ENCODE assay signal across 9 mouse cellular contexts in genomic region chr2:18943930-18944329, GRCm38 (mm10). TPM values are rescaled to one million over a fixed set of nuclear protein-coding genes. Genes with fewer than 3 reads are reported as not detected.
DNase-seq lines count a peak whose midpoint lies in the region; ATAC-seq and TF ChIP-seq lines count a peak whose summit lies in the region.
"Had no signal": no experiment of that assay in that cellular context is flagged by ENCODE, and none has a peak within 500 bp of the region (broad histone marks: within the 10 kb centered on the region; RNA-seq: fewer than 3 reads in every experiment).

No protein-coding gene starts in this region.

- peak overlapping the region; percentile 25 for H3K27ac ChIP-seq in MEL (ENCODE audit: control insufficient read depth, low read depth, low read length)
- 0 out of 2 replicates have a peak overlapping the region, but pooled peaks have one; percentile 26 for H3K27ac ChIP-seq in liver, postnatal 0 days (ENCODE audit: low read depth)
- no peak overlapping the region for H3K27ac ChIP-seq in forebrain, postnatal 0 days (ENCODE audit: low read depth, low read length)
- H3K27ac ChIP-seq in midbrain, embryonic 15.5 days: no peak overlapping the region

- no peaks in the 10 kb centered on the region for H3K9me3 ChIP-seq in MEL (replicated peaks; ENCODE audit: insufficient read depth, low read length)
- H3K9me3 ChIP-seq in liver, postnatal 0 days (ENCODE audit: low read length): no peaks in the 10 kb centered on the region
- H3K9me3 ChIP-seq in forebrain, postnatal 0 days (ENCODE audit: low read length): no peaks in the 10 kb centered on the region
- no peaks in the 10 kb centered on the region for H3K9me3 ChIP-seq in midbrain, embryonic 15.5 days
- H3K9me3 ChIP-seq: limb, embryonic 15.5 days had no signal

- peaks cover 0 to 53% of the 10 kb centered on the region in 2 experiments; a peak in 2 of 4 replicates for H3K36me3 ChIP-seq in MEL (ENCODE audit: control insufficient read depth in 1 of 2, insufficient read depth in 2 of 2, low read length in 2 of 2)
- H3K36me3 ChIP-seq in liver, postnatal 0 days (replicated peaks; ENCODE audit: insufficient read depth, low read length): no peaks in the 10 kb centered on the region
- no peaks in the 10 kb centered on the region for H3K36me3 ChIP-seq in forebrain, postnatal 0 days (ENCODE audit: insufficient read depth)
- no peaks in the 10 kb centered on the region for H3K36me3 ChIP-seq in midbrain, embryonic 15.5 days (replicated peaks)
- H3K36me3 ChIP-seq: limb, embryonic 15.5 days had no signal

- no peak overlapping the region for H3K9ac ChIP-seq in MEL (ENCODE audit: control insufficient read depth, low read depth, low read length, poor library complexity, severe bottlenecking)
- H3K9ac ChIP-seq in liver, postnatal 0 days (replicated peaks): no peak overlapping the region
- no peak overlapping the region for H3K9ac ChIP-seq in forebrain, postnatal 0 days
- no peak overlapping the region for H3K9ac ChIP-seq in midbrain, embryonic 15.5 days
- H3K9ac ChIP-seq: limb, embryonic 15.5 days had no signal

- peak; percentile 25; the same call in 1 of the 2 replicates for ATAC-seq in liver, postnatal 0 days
- ATAC-seq in forebrain, postnatal 0 days: no peak
- ATAC-seq in midbrain, embryonic 15.5 days (replicated peaks): no peak
- ATAC-seq: Patski had no signal

- TF ChIP-seq RAD21 in MEL (IDR thresholded peaks at IDR 0.05; ENCODE audit: low read depth, low read length): no peak

- H3K4me1 ChIP-seq in MEL (ENCODE audit: control insufficient read depth in 1 of 2, insufficient read depth in 2 of 2, low read length in 2 of 2): peaks cover 33 to 53% of the 10 kb centered on the region in 2 experiments
- peaks cover 27% of the 10 kb centered on the region for H3K4me1 ChIP-seq in liver, postnatal 0 days (ENCODE audit: insufficient read depth)
- no peaks in the 10 kb centered on the region for H3K4me1 ChIP-seq in forebrain, postnatal 0 days (ENCODE audit: insufficient read depth)
- peaks cover 9% of the 10 kb centered on the region for H3K4me1 ChIP-seq in midbrain, embryonic 15.5 days

- DNase-seq in MEL (ENCODE audit: low read depth, low spot score): no peak
- peak; percentile 43 for DNase-seq in adrenal gland, postnatal 14 days
- DNase-seq in kidney, adult 11 months: peak; percentile 54
- no peak for DNase-seq in liver, postnatal 0 days
- no peak for DNase-seq in forebrain, postnatal 0 days
- no peak for DNase-seq in thymus, postnatal 0 days (ENCODE audit: low spot score)

- H3K27me3 ChIP-seq in MEL (ENCODE audit: control insufficient read depth in 1 of 2, insufficient read depth in 2 of 2, low read length in 2 of 2): no peaks in the 10 kb centered on the region
- H3K27me3 ChIP-seq in liver, postnatal 0 days (ENCODE audit: insufficient read depth, low read length): no peaks in the 10 kb centered on the region
- H3K27me3 ChIP-seq in forebrain, postnatal 0 days (ENCODE audit: insufficient read depth, low read length): no peaks in the 10 kb centered on the region
- no peaks in the 10 kb centered on the region for H3K27me3 ChIP-seq in midbrain, embryonic 15.5 days (replicated peaks)
- H3K27me3 ChIP-seq: Patski had no signal

- H3K79me2 ChIP-seq in MEL (ENCODE audit: control insufficient read depth, insufficient read depth, low read length, poor library complexity): peaks cover 10% of the 10 kb centered on the region; the same call in 1 of the 2 replicates

- H3K4me2 ChIP-seq in liver, postnatal 0 days (ENCODE audit: low read depth, low read length): no peak overlapping the region
- H3K4me2 ChIP-seq in forebrain, postnatal 0 days (ENCODE audit: low read depth): no peak overlapping the region
- H3K4me2 ChIP-seq in midbrain, embryonic 15.5 days: no peak overlapping the region
- H3K4me2 ChIP-seq: limb, embryonic 15.5 days had no signal

- WGBS in liver, postnatal 0 days (ENCODE audit: insufficient replicate concordance): 76% methylated on average over 2 of the region's 2 CpGs
- WGBS in forebrain, postnatal 0 days: 77% methylated on average over 2 of the region's 2 CpGs
- WGBS in midbrain, embryonic 15.5 days: 78% methylated on average over 2 of the region's 2 CpGs

- TF ChIP-seq CTCF in MEL (IDR thresholded peaks at IDR 0.05 in 2 of 3, conservative IDR thresholded peaks at IDR 0.05 in 1 of 3; ENCODE audit: control insufficient read depth in 1 of 3, insufficient read depth in 1 of 3, low read depth in 2 of 3, low read length in 3 of 3, poor library complexity in 1 of 3, severe bottlenecking in 1 of 3): no peak
- TF ChIP-seq CTCF in liver, postnatal 0 days (IDR thresholded peaks at IDR 0.05; ENCODE audit: low read depth): no peak
- TF ChIP-seq CTCF in forebrain, postnatal 0 days (IDR thresholded peaks at IDR 0.05; ENCODE audit: low read depth): no peak

- TF ChIP-seq POLR2A in MEL (IDR thresholded peaks at IDR 0.05; ENCODE audit: control insufficient read depth in 1 of 2, insufficient read depth in 1 of 2, low read depth in 1 of 2, low read length in 2 of 2, poor library complexity in 1 of 2): no peak

- H3K4me3 ChIP-seq in MEL (ENCODE audit: control insufficient read depth in 1 of 2, insufficient read depth in 1 of 2, low read depth in 2 of 2, low read length in 2 of 2): no peak overlapping the region
- H3K4me3 ChIP-seq in liver, postnatal 0 days (ENCODE audit: low read depth, low read length): no peak overlapping the region
- H3K4me3 ChIP-seq in forebrain, postnatal 0 days (ENCODE audit: low read depth, low read length): no peak overlapping the region
- H3K4me3 ChIP-seq in midbrain, embryonic 15.5 days: no peak overlapping the region
- H3K4me3 ChIP-seq: limb, embryonic 15.5 days had no signal

- TF ChIP-seq EP300 in MEL (IDR thresholded peaks at IDR 0.05; ENCODE audit: low read depth in 1 of 2, low read length in 2 of 2): no peak
- no peak for TF ChIP-seq EP300 in liver, postnatal 0 days (IDR thresholded peaks at IDR 0.05; ENCODE audit: low read depth)

TF ChIP-seq in MEL, 35 proteins besides CTCF, POLR2A, EP300 and RAD21:
- TF ChIP-seq NRF1 (IDR thresholded peaks at IDR 0.05; ENCODE audit: insufficient read depth, low read depth, low read length, poor library complexity, severe bottlenecking) (no peak), MEF2A (IDR thresholded peaks at IDR 0.05; ENCODE audit: extremely low read depth, insufficient replicate concordance, low read depth, low read length, poor library complexity, severe bottlenecking) (no peak)

RNA-seq across cellular contexts. Expression of gene Pip4k2a, which starts 54.0 kb away (rescaled TPM):
- total RNA-seq in MEL (2012; rRNA removed): 7.9 and 11.7 TPM in 2 replicates
- 10 to 100 TPM in 1 of 2 experiments, not detected in 1; 48.5 TPM for polyA plus RNA-seq in MEL (2012; ENCODE audit: insufficient read depth in 1 of 2, insufficient read length in 2 of 2, low read depth in 1 of 2, low replicate concordance in 2 of 2, missing spikeins in 1 of 2)
- 25.3 and 29.4 TPM in 2 replicates for total RNA-seq in adrenal gland, postnatal 14 days (2021)
- polyA plus RNA-seq in liver, postnatal 0 days (2015; fragmentation: Nextera tagmentation; extraction: Ambion mirVana): 6.7 and 8.0 TPM in 2 replicates
- 9.3 and 10.8 TPM in 2 replicates for total RNA-seq in forebrain, postnatal 0 days (2014; rRNA removed)
- polyA plus RNA-seq in forebrain, postnatal 0 days (2015; fragmentation: Nextera tagmentation; extraction: Ambion mirVana): 8.4 and 9.5 TPM in 2 replicates
- polyA plus RNA-seq in thymus, postnatal 0 days (2015; fragmentation: Nextera tagmentation; extraction: Ambion mirVana): 51.2 and 53.7 TPM in 2 replicates
- 10.5 and 10.7 TPM in 2 replicates for polyA plus RNA-seq in midbrain, embryonic 15.5 days (2015; fragmentation: Nextera tagmentation; extraction: Ambion mirVana)

RNA-seq across cellular contexts. Expression of gene 4930426L09Rik, which starts 54.2 kb away (rescaled TPM):
- 0.12 and 0.13 TPM in 2 replicates for total RNA-seq in MEL (2012; rRNA removed)
- polyA plus RNA-seq in MEL (2012; ENCODE audit: insufficient read depth in 1 of 2, insufficient read length in 2 of 2, low read depth in 1 of 2, low replicate concordance in 2 of 2, missing spikeins in 1 of 2): under 1 TPM in 1 of 2 experiments, not detected in 1; 0.19 TPM
- total RNA-seq in adrenal gland, postnatal 14 days (2021): 0.22 and 0.83 TPM in 2 replicates
- polyA plus RNA-seq in liver, postnatal 0 days (2015; fragmentation: Nextera tagmentation; extraction: Ambion mirVana): 0.21 and 0.24 TPM in 2 replicates
- 0.29 and 0.31 TPM in 2 replicates for total RNA-seq in forebrain, postnatal 0 days (2014; rRNA removed)
- 0.58 and 0.59 TPM in 2 replicates for polyA plus RNA-seq in forebrain, postnatal 0 days (2015; fragmentation: Nextera tagmentation; extraction: Ambion mirVana)
- polyA plus RNA-seq in thymus, postnatal 0 days (2015; fragmentation: Nextera tagmentation; extraction: Ambion mirVana): 1.0 and 1.4 TPM in 2 replicates
- 0.38 and 0.59 TPM in 2 replicates for polyA plus RNA-seq in midbrain, embryonic 15.5 days (2015; fragmentation: Nextera tagmentation; extraction: Ambion mirVana)

Comparison
In these comparisons a context has a peak if more than half of its experiments do, and no peak if none do; other contexts are left out.
1. DNase-seq: peak in adrenal gland, postnatal 14 days (single experiment) and kidney, adult 11 months (single experiment); none in MEL (single experiment), liver, postnatal 0 days (single experiment), forebrain, postnatal 0 days (single experiment) and thymus, postnatal 0 days (single experiment).
2. H3K27ac ChIP-seq: peak in MEL (single experiment) and liver, postnatal 0 days (single experiment); none in forebrain, postnatal 0 days (single experiment) and midbrain, embryonic 15.5 days (single experiment).